Mouse (Mus musculus): ENCODE measurements at regions not wholly inside any gene's neighbourhood (a gene's known extent, or its start where the extent isn't known, plus 50 kb on each side); places are given as distances from the start of the nearest gene placed in this dataset.

- TF ChIP-seq POLR2A (IDR thresholded peaks at IDR 0.05; ENCODE audit: insufficient read length, low read depth) (no peak), SRF (IDR thresholded peaks at IDR 0.05; ENCODE audit: control insufficient read depth, insufficient read length, low read depth) (no peak), MYOD1 (IDR thresholded peaks at IDR 0.05; ENCODE audit: control insufficient read depth in 1 of 3, insufficient read length in 2 of 3, low read depth in 2 of 3) (no peak), MAX (IDR thresholded peaks at IDR 0.05; ENCODE audit: low read depth) (no peak)
These were observed 1340.0 kb upstream of the Lrrc6 start for GRCm38 (mm10) chr15:67840671-67841070.

All from myocyte (in vitro differentiated cells).